Mouse (Mus musculus) erythroblast, embryonic 14.5 days (primary cell): ENCODE data around the gene Acta1.

Source experiments
- GATA1 ChIP-seq: IDR thresholded peaks from 2 replicates; pipeline ENCODE4 v1.6.1; 2012; ENCODE audit warnings: low read length, inconsistent platforms, mixed read lengths
- TAL1 ChIP-seq: IDR thresholded peaks from 3 replicates; pipeline ENCODE4 v1.6.1; 2012; ENCODE audit warnings: low read length, inconsistent platforms, mixed read lengths

GRCm38 (mm10) chr8:123894502-123895097 lies at the start of gene Acta1:
- no peak for TF ChIP-seq GATA1
- no peak for TF ChIP-seq TAL1
